Mouse (Mus musculus) MEL-GATA-1-ER (cell line): ENCODE results near the gene Pard3.
"Not testable (repeated sequence)": the region's sequence is repeated elsewhere in the genome, so short reads cannot be mapped to it uniquely, and the experiment has no call there.

Experiments
- DNase-seq: peaks from one replicate; pipeline ENCODE4 v3.0.0-alpha.2; 2012; ENCODE audit warnings: low read depth; ENCODE audit errors: extremely low read depth

Pard3 gene

GRCm38 (mm10) chr8:127136781-127137180 lies 73.1 kb downstream of the Pard3 start:
- DNase-seq = no peak

- no peak for DNase-seq
Measured at GRCm38 (mm10) chr8:127139154-127139553, 75.5 kb downstream of the Pard3 start.

DNA sequence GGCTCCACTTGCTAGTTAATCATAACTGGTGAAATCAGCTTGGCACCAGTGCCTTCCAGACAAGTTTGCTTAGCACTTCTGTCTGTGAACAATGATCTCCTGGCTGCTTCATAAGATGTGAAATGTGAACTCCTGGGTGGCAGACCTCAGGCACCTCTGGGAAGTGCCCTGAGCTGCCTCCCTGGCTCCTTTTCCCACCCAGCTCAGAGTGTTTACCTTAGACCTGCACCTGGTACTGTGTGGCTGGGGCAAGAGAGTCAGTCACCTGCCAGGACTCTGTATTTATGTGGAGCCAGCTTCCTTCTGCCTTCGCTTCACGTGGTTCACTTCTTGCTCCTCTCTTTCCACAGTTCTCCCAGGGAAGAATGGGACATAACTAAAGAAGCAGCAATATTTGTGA lies 77.3 kb downstream of the Pard3 start:
- DNase-seq = no peak

- DNase-seq = no peak
Measured at GRCm38 (mm10) chr8:127143641-127144040, 79.9 kb downstream of the Pard3 start.

GRCm38 (mm10) chr8:127144562-127144961 lies 80.9 kb downstream of the Pard3 start:
- no peak for DNase-seq

DNA sequence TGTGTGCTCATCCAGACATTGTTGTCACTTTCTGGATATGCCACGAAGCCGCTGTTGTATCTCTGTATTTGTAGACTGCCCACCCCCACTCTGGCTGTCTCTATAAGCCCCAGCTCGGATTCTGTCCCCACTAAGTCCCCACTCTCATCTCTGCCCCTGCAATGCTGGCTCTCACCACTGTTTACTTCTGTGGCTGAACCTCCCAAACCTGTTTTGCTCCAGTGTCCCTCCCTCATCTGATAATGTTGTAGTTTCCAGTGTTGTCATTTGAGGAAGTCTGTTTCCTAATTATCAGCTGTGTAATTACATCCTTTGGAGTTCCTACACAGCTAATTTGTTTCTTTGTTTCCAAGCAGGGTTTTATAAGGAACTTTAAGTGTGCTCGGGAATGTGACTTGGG lies 81.4 kb downstream of the Pard3 start:
- DNase-seq = no peak

DNA sequence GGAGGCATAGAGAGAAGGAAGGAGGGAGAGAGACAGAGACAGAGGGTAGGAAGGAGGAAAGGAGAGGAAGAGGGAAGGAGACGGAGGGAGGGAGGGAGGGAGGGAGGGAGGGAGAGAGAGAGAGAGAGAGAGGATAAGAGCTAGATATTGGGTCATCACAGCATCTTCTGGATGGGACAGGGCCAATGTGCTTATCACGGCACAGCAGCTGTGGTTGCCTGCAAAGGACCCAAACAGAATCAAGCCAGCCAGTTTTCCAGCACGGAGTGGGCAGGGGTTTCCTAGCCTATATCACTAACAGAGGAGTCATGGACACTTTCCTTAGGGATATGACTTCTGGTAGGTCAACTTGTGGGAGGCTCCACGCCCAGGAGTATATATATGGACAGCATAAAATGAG lies 82.4 kb downstream of the Pard3 start:
- no peak for DNase-seq

GRCm38 (mm10) chr8:127148821-127149220 lies 85.1 kb downstream of the Pard3 start:
- DNase-seq = no peak

DNA sequence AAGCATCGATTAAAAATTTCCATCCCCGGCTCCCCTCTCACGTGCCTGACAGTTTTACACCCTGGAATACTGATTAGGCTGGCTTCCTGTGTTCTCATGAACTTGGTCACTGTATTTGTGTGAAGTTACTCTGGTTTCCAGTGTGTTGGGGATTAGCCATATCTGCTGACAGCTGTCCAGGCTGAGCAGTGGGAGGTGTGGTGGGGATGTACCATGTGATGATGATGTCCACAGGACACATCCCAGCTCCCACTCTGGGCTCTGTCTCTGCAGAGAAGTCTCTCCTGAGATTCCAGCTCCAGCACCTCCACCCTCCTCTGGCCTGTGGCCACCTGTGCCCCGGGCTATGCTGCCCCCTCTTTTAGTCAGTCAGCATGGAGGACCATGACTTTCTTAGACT lies 87.0 kb downstream of the Pard3 start:
- no peak for DNase-seq

DNA sequence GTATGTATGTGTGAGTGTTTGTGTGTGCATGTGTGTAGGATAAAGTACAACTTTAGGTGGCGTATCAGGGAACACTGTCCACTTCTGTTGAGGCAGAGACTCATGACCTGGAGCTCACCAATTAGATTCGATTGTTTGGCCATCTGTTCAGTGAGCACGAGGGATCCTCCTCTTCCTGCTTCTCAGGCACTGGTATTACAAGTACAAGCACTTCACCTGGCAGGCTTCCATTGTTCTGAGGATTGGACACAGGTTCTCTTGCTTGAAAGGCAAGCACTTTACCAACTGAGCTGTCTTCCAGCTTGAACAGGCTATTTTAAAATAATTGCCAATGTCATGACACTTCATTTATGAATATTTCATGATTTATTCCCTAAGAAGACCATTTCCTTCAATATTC lies 88.0 kb downstream of the Pard3 start:
- DNase-seq = no peak

- DNase-seq = no peak
Measured at GRCm38 (mm10) chr8:127157087-127157486, 93.4 kb downstream of the Pard3 start.

DNA sequence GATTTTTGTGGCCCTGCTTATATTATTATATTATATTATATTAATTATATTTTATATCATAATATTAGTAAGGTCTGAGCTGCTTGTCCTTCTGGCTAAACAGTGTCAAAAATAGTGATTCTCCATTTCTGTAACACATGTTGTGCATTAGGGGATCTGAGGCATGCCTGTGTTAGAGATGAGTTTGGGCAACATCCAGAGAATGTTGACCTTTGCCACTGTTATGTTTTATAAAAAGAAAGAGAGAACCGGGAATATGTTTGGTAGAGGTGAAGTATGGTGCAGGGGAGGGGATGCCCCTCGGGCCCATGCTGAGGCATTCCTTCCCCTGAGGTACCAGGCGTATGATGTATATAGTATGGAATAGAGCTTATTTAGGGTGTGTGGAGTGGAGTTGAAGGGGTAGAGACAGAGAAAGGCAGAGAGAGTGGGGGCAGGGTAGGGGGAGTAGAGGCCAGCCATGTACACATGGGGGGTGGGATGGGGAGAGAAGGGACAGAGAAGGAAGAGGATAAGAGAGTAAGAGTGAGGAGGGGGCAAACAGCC lies 95.8 kb downstream of the Pard3 start:
- no peak for DNase-seq

DNA sequence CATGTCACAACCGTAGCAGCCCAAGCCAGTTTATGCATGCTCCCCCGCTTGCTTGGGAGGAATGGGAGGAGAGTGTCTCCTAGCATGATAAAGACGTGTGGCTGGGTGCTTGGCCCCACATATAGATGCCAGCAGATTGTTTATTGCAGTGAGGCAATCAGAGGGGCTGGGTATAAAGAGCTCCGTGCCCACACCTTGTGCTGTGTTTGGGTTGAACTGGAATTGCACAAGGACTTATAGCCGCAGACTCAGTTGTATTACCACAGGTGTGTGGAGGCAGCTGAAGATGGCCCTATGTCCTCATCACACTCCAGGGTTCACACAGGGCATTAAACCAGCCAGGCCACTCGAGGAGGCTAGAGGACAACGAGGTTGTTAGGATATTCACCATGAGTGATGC lies 98.2 kb downstream of the Pard3 start:
- DNase-seq = no peak

DNA sequence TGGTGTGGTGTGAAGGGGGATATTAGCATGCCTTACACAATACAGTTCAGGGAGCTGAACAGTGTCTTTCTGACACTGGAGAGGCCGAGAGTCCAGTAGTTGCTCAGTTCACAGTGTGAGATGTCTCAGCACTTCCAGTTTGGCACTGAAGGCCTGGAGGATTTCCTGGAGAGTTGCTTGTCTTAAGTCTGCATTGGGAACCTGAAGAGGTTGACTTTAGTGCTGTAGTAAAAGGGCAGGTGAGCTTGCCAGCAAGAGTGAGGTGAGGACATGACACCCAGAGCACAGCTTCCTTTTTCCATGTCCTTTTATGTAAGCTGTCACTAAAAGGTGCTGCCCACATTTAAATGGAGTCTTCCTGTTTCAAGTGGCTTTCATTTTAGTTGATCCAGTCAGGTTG lies 99.1 kb downstream of the Pard3 start:
- DNase-seq = no peak

- DNase-seq = no peak
Measured at GRCm38 (mm10) chr8:127164326-127165280, 100.9 kb downstream of the Pard3 start.

GRCm38 (mm10) chr8:127168496-127168895 lies 104.8 kb downstream of the Pard3 start:
- DNase-seq = no peak

DNA sequence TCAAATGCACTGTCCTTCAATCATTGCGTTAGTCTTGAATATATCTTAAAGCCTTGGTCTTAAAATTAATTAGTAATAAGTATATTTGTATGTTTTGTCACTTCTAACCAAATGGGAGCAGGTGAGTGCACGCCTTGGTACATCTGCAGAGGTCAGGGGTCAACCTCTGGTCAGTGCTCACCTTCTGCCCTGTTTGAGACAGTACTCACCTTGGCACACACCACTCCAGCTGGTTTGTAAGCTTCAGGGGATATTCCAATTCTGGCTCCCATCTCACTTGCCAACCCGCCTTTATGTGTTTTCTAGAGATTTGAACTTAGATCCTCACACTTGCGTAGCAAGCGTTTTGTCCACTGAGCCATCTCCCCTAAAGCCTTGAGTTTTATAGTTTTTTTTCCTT lies 105.7 kb downstream of the Pard3 start:
- no peak for DNase-seq

DNA sequence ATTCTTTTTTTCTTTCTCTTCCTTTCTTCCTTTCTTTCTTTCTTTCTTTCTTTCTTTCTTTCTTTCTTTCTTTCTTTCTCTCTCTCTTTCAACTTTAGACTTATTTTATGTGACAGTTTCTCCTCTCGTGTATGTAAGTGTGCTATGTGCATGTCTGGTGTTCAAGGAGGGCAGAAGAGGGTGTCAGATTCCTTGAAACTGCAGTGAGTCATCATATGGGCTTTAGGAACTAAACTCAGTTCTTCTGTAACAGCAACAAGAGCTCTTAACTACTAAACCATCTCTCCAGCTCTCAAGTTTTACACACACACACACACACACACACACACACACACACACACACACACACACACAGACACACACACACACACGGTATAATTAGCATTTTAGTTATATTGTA lies 106.7 kb downstream of the Pard3 start:
- DNase-seq = not testable (repeated sequence)

GRCm38 (mm10) chr8:127170930-127171329 lies 107.2 kb downstream of the Pard3 start:
- DNase-seq = no peak

- no peak for DNase-seq
Measured at GRCm38 (mm10) chr8:127173483-127173882, 109.8 kb downstream of the Pard3 start.

GRCm38 (mm10) chr8:127174411-127174810 lies 110.7 kb downstream of the Pard3 start:
- DNase-seq = no peak

GRCm38 (mm10) chr8:127175160-127175836 lies 111.6 kb downstream of the Pard3 start:
- DNase-seq = no peak
